Mouse (Mus musculus) G1E (cell line): Measurements from ENCODE around the gene Mettl24.

Source experiments
- CTCF ChIP-seq: IDR thresholded peaks from 2 replicates; pipeline ENCODE4 v1.5.1; 2012; ENCODE audit warnings: low read depth, low read length, inconsistent platforms, mixed read lengths
- GATA1 ChIP-seq: IDR thresholded peaks from 2 replicates; pipeline ENCODE4 v1.6.1; 2012; ENCODE audit warnings: borderline replicate concordance, low read length, inconsistent platforms, mixed read lengths
- GATA2 ChIP-seq: IDR thresholded peaks from 2 replicates; pipeline ENCODE4 v1.6.1; 2012; ENCODE audit warnings: low read depth, low read length, inconsistent platforms, borderline replicate concordance
- POLR2AphosphoS5 ChIP-seq: IDR thresholded peaks from 2 replicates; pipeline ENCODE4 v1.6.1; 2012; ENCODE audit warnings: low read depth, low read length, inconsistent platforms; ENCODE audit not compliant: insufficient replicate concordance
- TAL1 ChIP-seq: conservative IDR thresholded peaks from 2 replicates; pipeline ENCODE4 v1.6.1; 2012; ENCODE audit warnings: low read depth, low read length, inconsistent platforms, mixed read lengths

DNA sequence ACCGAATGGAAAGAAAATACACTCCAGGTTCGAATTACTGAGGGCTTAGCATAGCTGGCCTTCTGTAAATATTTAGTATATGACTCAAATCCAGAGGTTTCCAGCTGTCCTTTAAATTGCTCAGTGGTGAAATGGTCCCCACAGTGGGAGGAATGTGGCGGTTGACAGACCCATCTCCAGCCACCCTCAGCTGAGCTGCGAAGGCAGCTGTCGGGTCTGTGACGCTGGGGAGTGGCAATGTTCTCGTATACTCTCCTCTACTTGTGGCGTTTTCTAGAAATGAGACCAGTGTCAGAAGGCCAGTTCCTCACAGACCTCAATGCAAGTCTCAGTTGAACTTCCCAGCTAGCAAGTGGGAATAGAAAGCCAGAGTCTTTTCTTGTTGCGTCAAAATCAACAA lies 38.6 kb upstream of the Mettl24 start:
- TF ChIP-seq GATA1 = no peak
- TF ChIP-seq CTCF = no peak
- no peak for TF ChIP-seq TAL1
- TF ChIP-seq POLR2AphosphoS5 = no peak
- no peak for TF ChIP-seq GATA2
